Mouse (Mus musculus): ENCODE results near the gene Hhatl. TPM values are rescaled to one million over a fixed set of nuclear protein-coding genes. Genes with fewer than 3 reads are reported as not detected.
A peak's percentile ranks its signal among the peaks of the same experiment; 100 is the strongest.

Gene Hhatl
- polyA plus RNA-seq, 1 experiment from 2014 or later = 5.3 TPM

DNA sequence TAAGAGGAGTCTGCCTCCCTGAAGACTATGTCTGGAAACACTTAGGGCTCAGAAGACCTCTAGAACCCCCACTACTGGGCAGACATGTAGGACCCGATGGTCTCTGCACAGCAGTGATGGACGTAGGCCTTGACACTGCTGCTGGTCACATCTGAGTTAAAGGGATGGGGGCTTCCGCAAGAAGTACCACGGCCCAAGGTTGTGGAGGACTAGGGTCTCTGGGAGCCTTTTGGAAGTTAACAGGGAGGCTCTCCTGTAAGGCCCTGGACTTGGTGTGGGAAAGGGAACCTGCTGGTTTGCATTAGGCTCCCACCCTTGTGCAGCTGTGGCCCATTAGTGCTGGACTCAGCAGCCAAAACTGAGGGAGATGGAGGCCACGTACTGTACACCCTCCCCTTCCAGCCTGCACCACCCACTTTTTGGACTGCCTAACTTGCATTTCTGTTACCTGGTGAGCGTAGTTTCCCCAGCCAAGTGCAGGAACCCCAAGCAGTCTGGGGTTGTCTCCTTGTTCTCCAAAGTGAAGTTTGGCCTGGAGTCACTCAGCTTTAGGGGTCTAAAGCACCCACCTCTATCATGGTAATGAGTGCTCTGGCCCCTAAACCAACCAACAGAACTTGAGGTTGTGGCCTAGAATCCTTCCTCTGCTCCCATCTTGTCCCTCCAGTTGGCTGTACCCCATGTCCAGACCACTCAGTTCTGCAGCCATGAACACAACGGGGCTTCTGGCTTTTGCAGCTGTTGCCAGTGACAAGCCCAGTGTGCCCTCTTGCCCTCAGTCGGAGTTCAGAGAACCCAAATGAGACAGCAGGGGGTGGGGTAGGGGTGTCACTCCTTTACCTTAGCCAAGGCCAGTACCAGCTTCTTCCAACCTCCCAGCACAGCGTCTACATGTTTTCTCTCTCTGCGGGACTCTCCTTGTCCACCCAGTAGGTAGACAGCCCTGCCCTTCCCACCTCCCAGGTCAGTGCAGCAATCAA is 34.2 kb downstream of the Hhatl start:
- peak overlapping the region; percentile 85 for H3K4me3 ChIP-seq
- 52% methylated on average over 10 of the region's 10 CpGs for WGBS
- H3K4me1 ChIP-seq (replicated peaks) = peaks cover 35% of the 10 kb centered on the region
- ATAC-seq (ENCODE audit: insufficient number of reproducible peaks, low FRiP score) = no peak
- H3K9ac ChIP-seq = peak overlapping the region; percentile 94
- peak overlapping the region; percentile 95; the same call in 1 of the 2 replicates for H3K27ac ChIP-seq (ENCODE audit: poor library complexity, severe bottlenecking)
- no peaks in the 10 kb centered on the region for H3K9me3 ChIP-seq (replicated peaks)
- peak overlapping the region; percentile 85 for H3K4me2 ChIP-seq
- peaks cover 39% of the 10 kb centered on the region for H3K36me3 ChIP-seq
- H3K27me3 ChIP-seq (replicated peaks) = no peaks in the 10 kb centered on the region

DNA sequence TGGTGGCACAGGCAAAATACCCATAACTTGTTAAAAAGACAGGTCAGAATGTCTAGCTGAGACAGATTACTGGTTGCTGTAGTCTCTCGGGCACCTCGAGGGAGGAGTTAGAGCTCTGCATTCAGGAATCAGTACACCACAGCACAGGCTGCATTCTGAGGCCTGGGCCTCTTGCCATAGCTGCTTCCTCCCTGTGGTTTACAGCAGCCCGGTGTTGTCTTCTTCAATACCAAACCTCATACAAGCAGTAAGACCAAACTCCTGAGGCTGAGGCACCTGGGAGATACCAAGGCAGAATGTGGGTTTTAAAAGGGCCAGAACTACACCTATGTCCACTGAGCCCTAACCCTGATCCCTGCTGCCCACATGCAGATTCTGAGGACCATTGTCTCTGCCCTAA is 34.9 kb downstream of the Hhatl start:
- Histone ChIP-seq H3K27ac (ENCODE audit: poor library complexity, severe bottlenecking) (no peak overlapping the region), H3K9me3 (replicated peaks) (no peaks in the 10 kb centered on the region), H3K36me3 (peaks cover 38% of the 10 kb centered on the region), H3K4me2 (no peak overlapping the region), H3K4me3 (no peak overlapping the region), H3K9ac (no peak overlapping the region), H3K27me3 (replicated peaks) (no peaks in the 10 kb centered on the region), H3K4me1 (replicated peaks) (peaks cover 35% of the 10 kb centered on the region)
- no peak for ATAC-seq (ENCODE audit: insufficient number of reproducible peaks, low FRiP score)
- 72% methylated on average over 3 of the region's 3 CpGs for WGBS

DNA sequence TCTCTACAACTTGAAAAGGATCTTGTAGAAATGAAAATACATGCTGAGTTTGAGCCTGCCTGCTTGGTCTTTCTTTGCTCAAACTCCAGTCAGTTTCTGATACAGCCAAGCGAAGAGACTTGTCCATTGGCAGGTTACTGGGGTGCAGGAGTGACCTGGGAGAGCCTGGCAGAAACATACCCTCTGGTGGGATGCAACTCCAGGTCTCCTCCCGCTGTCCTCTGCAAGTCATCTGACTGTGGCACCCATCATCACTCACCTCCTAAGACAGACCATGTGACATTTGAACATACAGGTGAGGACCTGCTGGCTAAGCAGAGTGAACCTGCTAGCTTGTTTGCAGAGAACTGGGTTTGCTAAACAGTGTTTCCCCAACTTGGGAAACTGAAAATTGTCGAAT is 35.5 kb downstream of the Hhatl start:
- H3K27ac ChIP-seq (ENCODE audit: poor library complexity, severe bottlenecking) = no peak overlapping the region

DNA sequence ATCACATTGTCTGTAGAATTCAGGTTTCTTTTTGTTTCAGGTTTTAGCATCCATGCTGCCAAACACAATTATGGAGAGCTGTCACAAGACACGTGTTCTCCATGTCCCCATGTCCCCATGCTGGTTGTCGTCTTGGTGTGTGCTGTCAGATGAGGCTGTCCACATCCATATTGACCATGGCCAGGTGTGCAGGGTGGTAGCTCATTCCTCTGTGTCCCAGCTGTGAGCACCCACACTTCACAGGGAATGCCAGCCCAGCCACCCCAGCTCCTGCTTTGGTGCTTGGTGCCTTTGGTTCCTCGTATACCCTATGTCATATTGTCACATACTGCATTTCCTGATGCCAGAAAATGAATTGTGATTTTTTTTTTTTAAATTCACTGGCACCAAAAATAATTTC is 37.7 kb downstream of the Hhatl start:
- Histone ChIP-seq H3K9ac (no peak overlapping the region), H3K27ac (ENCODE audit: poor library complexity, severe bottlenecking) (no peak overlapping the region), H3K4me3 (no peak overlapping the region), H3K36me3 (peaks cover 63% of the 10 kb centered on the region), H3K9me3 (replicated peaks) (no peaks in the 10 kb centered on the region), H3K27me3 (replicated peaks) (no peaks in the 10 kb centered on the region), H3K4me1 (replicated peaks) (peaks cover 16% of the 10 kb centered on the region), H3K4me2 (no peak overlapping the region)
- ATAC-seq (ENCODE audit: insufficient number of reproducible peaks, low FRiP score) = no peak
- 93% methylated on average over 3 of the region's 3 CpGs for WGBS

More for the DNA sequence above, 35.5 kb downstream of the Hhatl start:
- no peaks in the 10 kb centered on the region for H3K27me3 ChIP-seq (replicated peaks)
- no peak for ATAC-seq (ENCODE audit: insufficient number of reproducible peaks, low FRiP score)
- no peaks in the 10 kb centered on the region for H3K9me3 ChIP-seq (replicated peaks)
- no peak overlapping the region for H3K9ac ChIP-seq
- 79% methylated on average over 3 of the region's 3 CpGs for WGBS
- no peak overlapping the region for H3K4me2 ChIP-seq
- H3K4me1 ChIP-seq (replicated peaks) = peaks cover 30% of the 10 kb centered on the region
- no peak overlapping the region for H3K4me3 ChIP-seq
- H3K36me3 ChIP-seq = peaks cover 42% of the 10 kb centered on the region

DNA sequence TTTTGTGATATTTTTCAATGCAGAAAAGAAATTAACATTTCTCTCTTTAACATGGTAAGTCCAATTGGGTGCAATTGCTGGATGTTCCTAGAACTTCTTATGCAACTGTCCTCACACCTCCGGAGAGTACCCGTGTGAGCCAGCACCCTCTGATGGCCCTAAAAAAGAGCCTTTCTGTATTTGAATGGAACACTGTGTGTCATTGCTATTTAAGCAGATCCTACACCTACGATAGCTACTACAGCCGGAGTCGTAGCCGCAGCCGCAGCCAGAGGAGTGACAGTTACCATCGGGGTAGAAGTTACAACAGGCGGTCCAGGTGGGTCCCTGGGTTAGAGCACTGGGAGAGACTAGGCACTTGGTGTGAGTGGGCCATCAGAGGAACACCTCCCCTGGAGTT is 39.5 kb downstream of the Hhatl start:
- no peak for ATAC-seq (ENCODE audit: insufficient number of reproducible peaks, low FRiP score)
- no peak overlapping the region for H3K9ac ChIP-seq
- WGBS = 95% methylated on average over 9 of the region's 9 CpGs
- no peak overlapping the region for H3K27ac ChIP-seq (ENCODE audit: poor library complexity, severe bottlenecking)
- H3K36me3 ChIP-seq = peaks cover 82% of the 10 kb centered on the region
- no peak overlapping the region for H3K4me3 ChIP-seq
- H3K27me3 ChIP-seq (replicated peaks) = no peaks in the 10 kb centered on the region
- no peaks in the 10 kb centered on the region for H3K9me3 ChIP-seq (replicated peaks)
- H3K4me2 ChIP-seq = no peak overlapping the region
- peaks cover 11% of the 10 kb centered on the region; the same call in 1 of the 2 replicates for H3K4me1 ChIP-seq (replicated peaks)

DNA sequence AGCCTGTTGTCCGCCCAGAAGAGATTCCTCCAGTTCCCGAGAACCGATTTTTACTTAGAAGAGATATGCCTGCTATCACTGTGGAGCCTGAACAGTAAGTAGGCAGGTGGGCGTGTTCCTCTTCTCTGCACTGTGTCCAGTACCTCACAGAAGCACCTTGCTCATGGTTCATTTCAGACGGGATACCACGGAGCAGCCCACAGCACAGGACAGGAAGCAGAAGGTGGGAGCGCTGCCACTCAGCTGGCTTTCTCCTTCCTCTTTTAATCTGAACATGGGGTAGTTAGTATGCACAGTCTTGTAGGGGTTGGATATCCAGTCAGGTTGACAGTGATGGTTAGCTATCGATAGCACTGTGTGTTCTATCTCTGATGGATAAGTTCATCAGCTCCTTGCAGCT is 48.3 kb downstream of the Hhatl start:
- WGBS = 79% methylated on average over 8 of the region's 8 CpGs
- H3K4me3 ChIP-seq = no peak overlapping the region
- H3K9me3 ChIP-seq (replicated peaks) = no peaks in the 10 kb centered on the region
- H3K36me3 ChIP-seq = peaks cover 81% of the 10 kb centered on the region
- no peak overlapping the region for H3K27ac ChIP-seq (ENCODE audit: poor library complexity, severe bottlenecking)
- no peaks in the 10 kb centered on the region for H3K27me3 ChIP-seq (replicated peaks)
- no peak for ATAC-seq (ENCODE audit: insufficient number of reproducible peaks, low FRiP score)
- H3K4me2 ChIP-seq = no peak overlapping the region
- H3K9ac ChIP-seq = no peak overlapping the region
- peaks cover 10% of the 10 kb centered on the region; the same call in 1 of the 2 replicates for H3K4me1 ChIP-seq (replicated peaks)

DNA sequence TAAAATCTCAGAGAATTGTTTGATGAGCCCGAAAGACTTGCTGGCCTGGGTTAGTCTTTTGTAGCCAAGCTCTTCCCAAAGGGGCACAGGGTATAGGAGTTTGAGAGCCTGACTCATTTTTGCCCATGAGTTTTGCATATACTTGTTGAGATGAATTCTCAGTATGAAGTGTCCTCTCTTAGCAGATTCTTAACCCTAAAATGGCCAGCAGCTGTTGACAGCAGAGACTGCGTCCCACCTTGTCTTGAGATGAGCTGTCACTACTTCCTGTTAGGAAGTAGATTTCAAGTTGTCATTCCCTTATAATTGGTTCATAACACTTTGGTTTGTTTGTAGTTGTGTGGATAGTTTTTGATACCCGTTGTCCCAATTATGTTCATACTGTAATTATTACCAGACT is 51.1 kb downstream of the Hhatl start:
- H3K4me2 ChIP-seq = no peak overlapping the region
- WGBS = 88% methylated on average over 3 of the region's 3 CpGs
- H3K4me1 ChIP-seq (replicated peaks) = no peaks in the 10 kb centered on the region; the same call in 1 of the 2 replicates
- peaks cover 60% of the 10 kb centered on the region for H3K36me3 ChIP-seq
- no peak for ATAC-seq (ENCODE audit: insufficient number of reproducible peaks, low FRiP score)
- no peak overlapping the region for H3K4me3 ChIP-seq
- no peaks in the 10 kb centered on the region for H3K27me3 ChIP-seq (replicated peaks)
- no peak overlapping the region for H3K9ac ChIP-seq
- no peak overlapping the region for H3K27ac ChIP-seq (ENCODE audit: poor library complexity, severe bottlenecking)
- H3K9me3 ChIP-seq (replicated peaks) = no peaks in the 10 kb centered on the region

DNA sequence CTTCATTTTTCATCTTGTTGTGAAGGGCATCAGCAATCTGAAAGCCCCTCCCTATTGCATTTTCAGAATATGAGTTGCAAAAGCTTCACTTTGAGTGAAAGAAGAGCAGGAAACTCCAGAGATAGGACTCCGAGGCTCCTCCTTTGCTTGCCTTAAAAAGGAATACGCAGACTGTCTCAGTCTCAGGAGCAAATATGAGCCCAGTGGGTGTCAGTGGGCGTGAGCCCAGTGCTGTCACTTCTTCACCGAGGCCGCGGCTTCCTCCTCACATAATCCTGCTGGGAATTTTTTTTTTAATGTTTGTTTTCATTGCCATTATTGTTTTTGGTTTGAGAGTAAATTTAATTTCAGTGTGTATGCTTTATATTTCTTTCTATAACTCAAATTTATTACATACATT is 51.8 kb downstream of the Hhatl start:
- ATAC-seq (ENCODE audit: insufficient number of reproducible peaks, low FRiP score) = no peak
- Histone ChIP-seq H3K9me3 (replicated peaks) (no peaks in the 10 kb centered on the region), H3K36me3 (peaks cover 60% of the 10 kb centered on the region)

More for the DNA sequence above, 51.8 kb downstream of the Hhatl start:
- no peak overlapping the region for H3K9ac ChIP-seq
- no peak overlapping the region for H3K4me3 ChIP-seq
- H3K4me1 ChIP-seq (replicated peaks) = no peaks in the 10 kb centered on the region; the same call in 1 of the 2 replicates
- H3K4me2 ChIP-seq = no peak overlapping the region
- 90% methylated on average over 6 of the region's 6 CpGs for WGBS
- no peaks in the 10 kb centered on the region for H3K27me3 ChIP-seq (replicated peaks)
- H3K27ac ChIP-seq (ENCODE audit: poor library complexity, severe bottlenecking) = no peak overlapping the region

Other genes with a start within 250 kb of the Hhatl start
- not detected in 2 replicates for gene Lyzl4, start 150.4 kb downstream of the Hhatl start, polyA plus RNA-seq (2016; fragmentation: Nextera tagmentation; extraction: Ambion mirVana)
- 0.15 and 0.21 TPM in 2 replicates for gene Vipr1, start 149.8 kb downstream of the Hhatl start, polyA plus RNA-seq (2016; fragmentation: Nextera tagmentation; extraction: Ambion mirVana)
- gene Sec22c, start 87.0 kb downstream of the Hhatl start, polyA plus RNA-seq (2016; fragmentation: Nextera tagmentation; extraction: Ambion mirVana) = 5.8 and 6.2 TPM in 2 replicates
- gene Ss18l2, start 82.2 kb downstream of the Hhatl start, polyA plus RNA-seq (2016; fragmentation: Nextera tagmentation; extraction: Ambion mirVana) = 145 and 152 TPM in 2 replicates
- 53.6 and 61.4 TPM in 2 replicates for gene Nktr, start 73.3 kb downstream of the Hhatl start, polyA plus RNA-seq (2016; fragmentation: Nextera tagmentation; extraction: Ambion mirVana)
- 12.5 and 14.9 TPM in 2 replicates for gene Zfp651, start 33.2 kb downstream of the Hhatl start, polyA plus RNA-seq (2016; fragmentation: Nextera tagmentation; extraction: Ambion mirVana)
- 0.73 and 1.1 TPM in 2 replicates for gene Klhl40, start 14.9 kb downstream of the Hhatl start, polyA plus RNA-seq (2016; fragmentation: Nextera tagmentation; extraction: Ambion mirVana)
- gene Ccdc13, start 47.0 kb upstream of the Hhatl start, polyA plus RNA-seq (2016; fragmentation: Nextera tagmentation; extraction: Ambion mirVana) = 0.08 TPM in 1 of 2 replicates, not detected in the other
- 237 and 257 TPM in 2 replicates for gene Higd1a, start 65.9 kb upstream of the Hhatl start, polyA plus RNA-seq (2016; fragmentation: Nextera tagmentation; extraction: Ambion mirVana)
- 0.09 and 0.32 TPM in 2 replicates for gene Ackr2, start 105.8 kb upstream of the Hhatl start, polyA plus RNA-seq (2016; fragmentation: Nextera tagmentation; extraction: Ambion mirVana)
- not detected in 2 replicates for gene Cyp8b1, start 123.8 kb upstream of the Hhatl start, polyA plus RNA-seq (2016; fragmentation: Nextera tagmentation; extraction: Ambion mirVana)
- 0.68 and 1.00 TPM in 2 replicates for gene Fam198a, start 158.5 kb upstream of the Hhatl start, polyA plus RNA-seq (2016; fragmentation: Nextera tagmentation; extraction: Ambion mirVana)
- gene Pomgnt2, start 204.6 kb upstream of the Hhatl start, polyA plus RNA-seq (2016; fragmentation: Nextera tagmentation; extraction: Ambion mirVana) = 14.3 and 14.7 TPM in 2 replicates

Measured in heart, embryonic 12.5 days (tissue).